Mouse (Mus musculus): Measurements from ENCODE around the gene Tmem41a.

Tmem41a gene

GRCm38 (mm10) chr16:21904636-21905035 lies 42.7 kb downstream of the Tmem41a start:
- no peak for DNase-seq (ENCODE audit: low read depth, low spot score)

- no peak for DNase-seq (ENCODE audit: low read depth, low spot score)
These were observed 46.1 kb downstream of the Tmem41a start for GRCm38 (mm10) chr16:21901286-21901685.

GRCm38 (mm10) chr16:21893890-21894289 lies 53.5 kb downstream of the Tmem41a start:
- no peak for DNase-seq (ENCODE audit: low read depth, low spot score)

GRCm38 (mm10) chr16:21887601-21888000 lies 59.8 kb downstream of the Tmem41a start:
- no peak for DNase-seq (ENCODE audit: low read depth, low spot score)
